Mouse (Mus musculus) C2C12 (cell line): Measurements from ENCODE around the gene Cobll1. TPM values are rescaled to one million over a fixed set of nuclear protein-coding genes. Genes with fewer than 3 reads are reported as not detected.
A peak's percentile ranks its signal among the peaks of the same experiment; 100 is the strongest.

ENCODE experiments used
- H3K27me3 ChIP-seq: one replicate; pipeline ENCODE4 v1.6.1; 2011; ENCODE audit not compliant: control insufficient read depth, insufficient read depth, insufficient read length
- H3K36me3 ChIP-seq: one replicate; pipeline ENCODE4 v1.6.1; 2011; ENCODE audit not compliant: control insufficient read depth, insufficient read depth
- H3K4me3 ChIP-seq: one replicate; pipeline ENCODE4 v1.5.1; 2011; ENCODE audit warnings: mild to moderate bottlenecking, control low read depth; ENCODE audit not compliant: poor library complexity, insufficient read depth, severe bottlenecking
- H3K79me2 ChIP-seq: one replicate; pipeline ENCODE4 v1.6.1; 2011; ENCODE audit not compliant: control insufficient read depth, insufficient read depth
- H3K79me3 ChIP-seq: one replicate; pipeline ENCODE4 v1.6.1; 2011; ENCODE audit warnings: low read depth, control low read depth
- H3ac ChIP-seq: one replicate; pipeline ENCODE3; 2011; ENCODE audit warnings: low read depth; ENCODE audit not compliant: control insufficient read depth, insufficient read length
- CEBPB ChIP-seq: IDR thresholded peaks from one replicate; pipeline ENCODE4 v1.6.1; 2011; ENCODE audit warnings: low read depth, mild to moderate bottlenecking, control low read depth, moderate library complexity
- CTCF ChIP-seq: IDR thresholded peaks from one replicate; pipeline ENCODE4 v1.5.1; 2011; ENCODE audit not compliant: control insufficient read depth, insufficient read depth, insufficient read length
- FOSL1 ChIP-seq: IDR thresholded peaks from one replicate; pipeline ENCODE4 v1.8.0; 2011; ENCODE audit warnings: mild to moderate bottlenecking, low read length; ENCODE audit not compliant: poor library complexity, insufficient read depth, severe bottlenecking
- MAX ChIP-seq: IDR thresholded peaks from one replicate; pipeline ENCODE4 v1.6.1; 2011; ENCODE audit warnings: mild to moderate bottlenecking, control low read depth
- MYOD1 ChIP-seq: IDR thresholded peaks from one replicate; pipeline ENCODE4 v1.6.1; 2011; ENCODE audit warnings: low read depth; ENCODE audit not compliant: control insufficient read depth, insufficient read length
- MYOG ChIP-seq: IDR thresholded peaks from one replicate; pipeline ENCODE4 v1.6.1; 2011; ENCODE audit not compliant: control insufficient read depth, insufficient read length; ENCODE audit errors: extremely low read depth
- USF1 ChIP-seq: IDR thresholded peaks from one replicate; pipeline ENCODE4 v1.6.1; 2011; ENCODE audit warnings: low read depth, mild to moderate bottlenecking, control low read depth, moderate library complexity
- polyA plus RNA-seq: library from polyadenylated mRNA; unstranded; fragments of >200 nt; fragmentation: generic; extraction: Trizol; gene quantifications from one replicate; pipeline ENCODE4 v1.2.1, GENCODE M21; 2012; ENCODE audit warnings: missing spikeins

Gene Cobll1
- polyA plus RNA-seq, 1 experiment = 16.3 TPM

DNA sequence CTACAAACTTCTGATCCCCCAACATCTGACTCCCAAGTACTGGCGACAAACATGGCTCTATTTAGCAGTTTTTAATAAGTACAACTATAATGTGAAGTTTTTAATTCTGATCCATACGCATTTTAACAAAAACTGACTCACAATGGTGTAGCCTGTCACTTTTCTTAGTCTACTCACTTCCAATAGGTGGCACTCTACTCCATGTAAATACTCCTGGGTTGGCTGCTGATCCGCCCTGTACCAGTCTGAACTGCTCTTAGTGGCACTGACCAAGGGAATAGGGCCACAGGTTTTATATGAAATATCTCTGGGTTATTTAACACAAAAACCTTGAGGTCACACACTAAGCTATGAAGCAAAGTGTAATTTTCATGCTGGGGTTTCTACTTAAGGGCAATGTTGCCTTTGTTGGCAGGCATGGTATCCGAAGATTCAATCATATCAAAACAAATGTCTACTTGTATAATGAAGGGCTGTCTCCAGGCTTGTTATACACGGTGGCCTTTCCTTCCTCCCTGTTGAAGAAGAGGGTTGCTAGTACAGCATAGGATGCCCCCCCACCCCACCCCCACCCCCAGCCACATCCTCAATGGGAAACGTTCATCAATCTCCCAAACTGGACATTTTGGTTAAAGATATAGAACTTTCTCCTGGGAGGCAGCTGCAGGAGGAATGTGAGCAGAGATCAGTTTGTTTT is 93.6 kb downstream of the Cobll1 start:
- no peak for TF ChIP-seq MYOD1
- TF ChIP-seq CTCF = peak; percentile 14
- TF ChIP-seq MAX = no peak
- no peak for TF ChIP-seq FOSL1
- TF ChIP-seq MYOG = no peak
- TF ChIP-seq CEBPB = no peak
- TF ChIP-seq USF1 = no peak

DNA sequence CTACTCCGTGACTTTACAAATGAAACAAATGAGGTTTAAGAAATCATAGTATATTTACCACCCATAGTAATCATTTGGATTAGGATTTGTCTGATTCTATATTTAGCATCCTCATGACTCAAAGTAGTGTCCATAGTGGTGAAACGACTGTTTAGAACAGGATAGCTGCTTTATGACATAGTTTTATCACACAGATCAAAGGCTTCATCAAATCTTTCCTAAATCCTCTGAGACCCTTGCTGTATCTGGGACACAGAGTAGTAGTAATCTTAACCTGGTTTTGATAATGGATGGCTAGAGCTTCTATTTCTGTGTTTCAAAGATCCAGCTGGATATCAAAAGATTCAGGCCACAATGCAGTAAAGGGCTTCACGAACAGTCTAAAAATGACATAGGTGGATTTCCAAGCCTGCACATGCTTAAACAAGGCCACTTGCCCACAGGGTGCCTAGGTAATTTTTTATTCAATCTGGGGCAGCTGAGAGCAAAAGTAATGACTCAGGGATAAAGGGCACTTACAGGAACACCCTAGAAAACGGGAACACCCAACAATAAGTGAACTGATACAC is 98.0 kb downstream of the Cobll1 start:
- Histone ChIP-seq H3K4me3 (no peak overlapping the region), H3K27me3 (no peaks in the 10 kb centered on the region), H3K79me3 (peaks cover 6% of the 10 kb centered on the region), H3K36me3 (peaks cover 25% of the 10 kb centered on the region), H3ac (no peak overlapping the region), H3K79me2 (peaks cover 70% of the 10 kb centered on the region)
- TF ChIP-seq CTCF = no peak
- no peak for TF ChIP-seq MYOG
- no peak for TF ChIP-seq CEBPB
- TF ChIP-seq MYOD1 = no peak
- TF ChIP-seq MAX = no peak

More for the DNA sequence above, 93.6 kb downstream of the Cobll1 start:
- Histone ChIP-seq H3K79me2 (peaks cover 38% of the 10 kb centered on the region), H3K36me3 (peaks cover 51% of the 10 kb centered on the region), H3K79me3 (peaks cover 8% of the 10 kb centered on the region), H3K4me3 (no peak overlapping the region), H3K27me3 (no peaks in the 10 kb centered on the region), H3ac (no peak overlapping the region)

DNA sequence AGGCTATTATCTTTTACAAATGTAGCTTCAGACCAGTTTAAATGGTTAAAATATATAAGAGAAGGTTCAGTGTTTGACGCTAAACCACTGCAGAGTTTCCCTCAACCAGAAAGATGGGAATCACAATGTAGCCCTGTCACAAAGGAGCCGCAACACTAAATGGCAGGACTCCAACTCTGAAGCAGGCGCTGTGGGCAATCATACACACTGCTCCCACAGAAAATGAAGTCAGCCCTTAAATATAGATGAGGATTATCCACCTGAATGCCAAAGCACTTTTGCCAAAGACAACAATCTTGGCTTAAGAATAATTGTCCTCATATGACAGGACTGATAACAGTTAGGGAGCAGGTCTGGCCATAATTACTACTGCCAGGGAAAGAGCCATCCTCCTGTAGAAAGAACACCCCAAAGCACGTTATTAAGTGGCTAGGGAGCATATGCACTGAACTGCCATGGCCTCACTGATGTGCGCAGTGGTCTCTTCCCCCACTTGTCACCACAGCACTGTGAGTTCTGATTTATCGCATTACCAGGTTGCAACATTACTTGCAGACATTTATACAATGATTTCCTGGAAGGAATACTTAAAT is 98.8 kb downstream of the Cobll1 start:
- no peak overlapping the region for H3K4me3 ChIP-seq
- H3K79me2 ChIP-seq = peaks cover 71% of the 10 kb centered on the region
- H3K79me3 ChIP-seq = peaks cover 6% of the 10 kb centered on the region
- no peak overlapping the region for H3ac ChIP-seq
- H3K27me3 ChIP-seq = no peaks in the 10 kb centered on the region
- H3K36me3 ChIP-seq = peaks cover 23% of the 10 kb centered on the region
- TF ChIP-seq CTCF (no peak), MYOG (no peak), MYOD1 (no peak), FOSL1 (no peak), CEBPB (no peak), MAX (no peak), USF1 (no peak)

DNA sequence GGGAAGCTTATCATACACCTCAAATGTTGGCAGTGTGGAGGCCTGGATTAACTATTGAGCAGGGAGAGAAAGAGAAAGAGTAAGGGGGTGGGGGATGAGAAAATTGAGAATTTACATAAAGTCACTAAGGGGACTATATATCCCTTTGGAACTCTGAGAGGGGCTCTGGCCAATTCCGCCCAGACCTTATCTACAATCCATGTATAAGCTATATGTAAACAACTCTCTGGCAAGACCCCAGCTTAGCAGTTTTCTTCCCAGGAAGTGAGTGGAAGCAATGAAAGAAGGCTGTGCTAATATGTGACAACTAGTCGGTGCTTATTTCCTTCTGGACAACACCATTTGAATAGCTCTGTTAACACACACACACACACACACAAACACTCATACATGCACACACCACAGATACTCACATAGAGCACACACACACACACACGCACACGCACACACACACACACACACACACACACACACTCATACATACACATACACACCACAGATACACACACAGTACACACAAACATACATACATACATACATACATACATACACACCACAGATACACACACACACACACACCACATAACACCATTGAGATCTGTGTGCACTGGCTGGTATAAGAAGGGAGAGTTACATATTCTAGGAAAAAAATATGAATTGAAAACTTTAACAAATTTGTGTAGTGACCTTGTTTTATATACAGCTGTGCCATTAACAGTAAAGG is 99.4 kb downstream of the Cobll1 start:
- peaks cover 3% of the 10 kb centered on the region for H3K79me3 ChIP-seq
- peaks cover 16% of the 10 kb centered on the region for H3K36me3 ChIP-seq
- H3K4me3 ChIP-seq = no peak overlapping the region
- no peak overlapping the region for H3ac ChIP-seq
- no peak for TF ChIP-seq MYOG
- no peak for TF ChIP-seq USF1
- TF ChIP-seq MYOD1 = no peak
- TF ChIP-seq MAX = no peak
- TF ChIP-seq CTCF = no peak
- TF ChIP-seq CEBPB = no peak
- no peak for TF ChIP-seq FOSL1
- peaks cover 67% of the 10 kb centered on the region for H3K79me2 ChIP-seq
- H3K27me3 ChIP-seq = no peaks in the 10 kb centered on the region

DNA sequence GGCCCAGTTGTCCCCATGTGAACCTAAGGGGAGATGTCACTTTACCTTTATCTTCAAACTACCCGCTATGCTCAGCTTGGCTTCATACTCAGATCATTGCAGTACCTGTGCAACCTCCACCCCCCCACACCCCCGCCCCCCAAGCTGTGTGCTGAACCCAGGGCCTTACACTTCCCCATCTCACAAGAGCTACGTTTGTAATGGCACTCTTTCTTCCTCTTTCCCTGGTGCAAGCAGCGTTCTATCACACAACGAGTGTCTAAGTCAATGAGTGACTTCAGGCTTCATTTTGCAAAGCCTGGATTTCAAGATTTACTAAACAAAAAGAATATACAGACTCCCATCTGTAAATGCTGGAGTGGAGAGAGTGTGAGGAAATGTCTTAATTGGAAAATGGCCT is 100.2 kb downstream of the Cobll1 start:
- Histone ChIP-seq H3K79me3 (peaks cover 2% of the 10 kb centered on the region), H3K36me3 (peaks cover 14% of the 10 kb centered on the region), H3K79me2 (peaks cover 59% of the 10 kb centered on the region), H3K4me3 (no peak overlapping the region), H3ac (no peak overlapping the region), H3K27me3 (no peaks in the 10 kb centered on the region)
- TF ChIP-seq MYOG (no peak), CTCF (no peak), MAX (no peak), FOSL1 (no peak), CEBPB (no peak), MYOD1 (no peak), USF1 (no peak)
